9 mouse cellular contexts compared by ENCODE assay signal in genomic region chr2:163918317-163919258, GRCm38 (mm10). TPM values are rescaled to one million over a fixed set of nuclear protein-coding genes. Genes with fewer than 3 reads are reported as not detected.
DNase-seq lines count a peak whose midpoint lies in the region; ATAC-seq lines count a peak whose summit lies in the region.
"Had no signal": no experiment of that assay in that cellular context is flagged by ENCODE, and none has a peak within 500 bp of the region (broad histone marks: within the 10 kb centered on the region; RNA-seq: fewer than 3 reads in every experiment).

Gene Rims4 (minus strand): TSS chr2:163918683.

- under 1% methylated on average over 37 of the region's 115 CpGs for WGBS in forebrain, embryonic 13.5 days
- under 1% methylated on average over 74 of the region's 115 CpGs for WGBS in hindbrain, embryonic 12.5 days
- under 1% methylated on average over 78 of the region's 115 CpGs for WGBS in neural tube, embryonic 12.5 days

- peak; percentile 93 for ATAC-seq in forebrain, embryonic 13.5 days
- peak; percentile 81 for ATAC-seq in hindbrain, embryonic 12.5 days (ENCODE audit: low FRiP score)
- peak; percentile 68 for ATAC-seq in neural tube, embryonic 12.5 days (ENCODE audit: low FRiP score, low read depth)
- ATAC-seq in megakaryocyte-erythroid progenitor cell, adult 5-6 weeks (replicated peaks; ENCODE audit: low FRiP score, low TSS enrichment, poor library complexity, severe bottlenecking) = no peak

- H3K9ac ChIP-seq in forebrain, embryonic 13.5 days = peak within 1 kb of the TSS; percentile 73
- H3K9ac ChIP-seq in hindbrain, embryonic 12.5 days = peak within 1 kb of the TSS; percentile 81
- H3K9ac ChIP-seq in neural tube, embryonic 12.5 days = peak within 1 kb of the TSS; percentile 74

- intact Hi-C loops in left cerebral cortex, postnatal 25 days (cut with DNase I) = loop anchor here (2.0 kb wide), 2 partner anchors 42 to 76 kb away; partner anchors contain the start of gene Ywhab

- peak within 1 kb of the TSS; percentile 42 for H3K4me3 ChIP-seq in brown adipose tissue, adult 24 weeks (ENCODE audit: insufficient read depth, low read depth, low read length)
- H3K4me3 ChIP-seq in forebrain, embryonic 13.5 days = peak within 1 kb of the TSS; percentile 62
- peak within 1 kb of the TSS; percentile 69 for H3K4me3 ChIP-seq in hindbrain, embryonic 12.5 days
- peak within 1 kb of the TSS; percentile 64 for H3K4me3 ChIP-seq in neural tube, embryonic 12.5 days

- no peak within 1 kb of the TSS for H3K27ac ChIP-seq in brown adipose tissue, adult 24 weeks (replicated peaks; ENCODE audit: low read depth, low read length)
- H3K27ac ChIP-seq in forebrain, embryonic 13.5 days = no peak within 1 kb of the TSS
- peak within 1 kb of the TSS; percentile 62; the same call in 1 of the 2 replicates for H3K27ac ChIP-seq in hindbrain, embryonic 12.5 days
- no peak within 1 kb of the TSS for H3K27ac ChIP-seq in neural tube, embryonic 12.5 days

- H3K36me3 ChIP-seq in forebrain, embryonic 13.5 days (ENCODE audit: poor library complexity, severe bottlenecking) = no peaks in the 10 kb centered on the region
- no peaks in the 10 kb centered on the region for H3K36me3 ChIP-seq in hindbrain, embryonic 12.5 days
- H3K36me3 ChIP-seq in neural tube, embryonic 12.5 days = no peaks in the 10 kb centered on the region

- peak within 1 kb of the TSS; percentile 79 for H3K4me2 ChIP-seq in forebrain, embryonic 13.5 days
- H3K4me2 ChIP-seq in hindbrain, embryonic 12.5 days (replicated peaks) = peak within 1 kb of the TSS; percentile 96
- H3K4me2 ChIP-seq in neural tube, embryonic 12.5 days (replicated peaks) = peak within 1 kb of the TSS; percentile 90

- H3K27me3 ChIP-seq in forebrain, embryonic 13.5 days = peaks cover 70% of the 10 kb centered on the region
- H3K27me3 ChIP-seq in hindbrain, embryonic 12.5 days = peaks cover 75% of the 10 kb centered on the region
- H3K27me3 ChIP-seq in neural tube, embryonic 12.5 days (replicated peaks) = peaks cover 57% of the 10 kb centered on the region

- H3K4me1 ChIP-seq in brown adipose tissue, adult 24 weeks (ENCODE audit: control insufficient read depth, insufficient read depth, insufficient read length, low read length) = no peaks in the 10 kb centered on the region
- peaks cover 27% of the 10 kb centered on the region for H3K4me1 ChIP-seq in forebrain, embryonic 13.5 days
- H3K4me1 ChIP-seq in hindbrain, embryonic 12.5 days = peaks cover 24% of the 10 kb centered on the region
- H3K4me1 ChIP-seq in neural tube, embryonic 12.5 days = peaks cover 14% of the 10 kb centered on the region

- no peaks in the 10 kb centered on the region for H3K9me3 ChIP-seq in forebrain, embryonic 13.5 days (replicated peaks)
- H3K9me3 ChIP-seq in hindbrain, embryonic 12.5 days (replicated peaks) = no peaks in the 10 kb centered on the region
- H3K9me3 ChIP-seq in neural tube, embryonic 12.5 days = no peaks in the 10 kb centered on the region

- peak; percentile 12 for DNase-seq in kidney, adult 18-20 months
- no peak for DNase-seq in kidney, adult 8-10 months
- DNase-seq in left cerebral cortex, postnatal 25 days (ENCODE audit: low spot score in 2 of 2) = peak; percentile 81 to 82

RNA-seq across cellular contexts. Expression of gene Rims4, which starts in this region (rescaled TPM):
- 5.5 and 9.0 TPM in 2 replicates for polyA plus RNA-seq in brown adipose tissue, adult 24 weeks (2012; ENCODE audit: insufficient read depth, insufficient read length, missing spikeins)
- polyA plus RNA-seq in forebrain, embryonic 13.5 days (2015; fragmentation: Nextera tagmentation; extraction: Ambion mirVana) = 2.5 and 3.0 TPM in 2 replicates
- polyA plus RNA-seq in hindbrain, embryonic 12.5 days (2016; fragmentation: Nextera tagmentation; extraction: Ambion mirVana) = 5.6 TPM in 2 replicates
- 100 to 1,000 TPM in 1 of 2 experiments, 10 to 100 TPM in 1; 93.7 to 115 TPM for total RNA-seq in left cerebral cortex, postnatal 25 days (2021)
- polyA plus RNA-seq in neural tube, embryonic 12.5 days (2016; fragmentation: Nextera tagmentation; extraction: Ambion mirVana) = 5.0 and 5.2 TPM in 2 replicates
- total RNA-seq in megakaryocyte-erythroid progenitor cell, adult 5-6 weeks (2014; fragmentation: Nextera tagmentation) = not detected in 2 replicates
- total RNA-seq in megakaryocyte-erythroid progenitor cell, adult 5-6 weeks (2017) = not detected in 2 replicates
- polyA plus RNA-seq: C2C12 had no signal

Comparison
In these comparisons a context has a peak if more than half of its experiments do, and no peak if none do; other contexts are left out.
1. RNA of gene Rims4 (total RNA-seq): 93.7 to 115 TPM in left cerebral cortex, postnatal 25 days; not detected in megakaryocyte-erythroid progenitor cell, adult 5-6 weeks; every median in the first group is over 10 times any median in the second.
2. DNase-seq: peak in kidney, adult 18-20 months (single experiment) and left cerebral cortex, postnatal 25 days (2 of 2); none in kidney, adult 8-10 months (0 of 2).
3. Peak in every context shown above with its lines, with median percentiles within 50 percentile points of each other: H3K4me3 ChIP-seq, H3K4me2 ChIP-seq and H3K9ac ChIP-seq.